Mouse (Mus musculus) heart, embryonic 12.5 days (tissue): ENCODE results near the gene Myf6. TPM values are rescaled to one million over a fixed set of nuclear protein-coding genes. Genes with fewer than 3 reads are reported as not detected.
A peak's percentile ranks its signal among the peaks of the same experiment; 100 is the strongest.

Source experiments
- ATAC-seq: fragments of 200-750 bp; cut with Nextera tagmentation; 2 replicates; pipeline ENCODE4 v1.8.0; 2017; ENCODE audit warnings: moderate TSS enrichment, moderate library complexity; ENCODE audit not compliant: insufficient number of reproducible peaks, low FRiP score
- H3K27ac ChIP-seq: fragments of 300-500 bp; sonication (generic); 2 replicates; pipeline ENCODE4 v1.5.1; 2016; ENCODE audit warnings: mild to moderate bottlenecking, moderate library complexity; ENCODE audit not compliant: poor library complexity, severe bottlenecking
- H3K27me3 ChIP-seq: fragments of 300-500 bp; sonication (generic); replicated peaks from 2 replicates; pipeline ENCODE4 v1.6.1; 2016; ENCODE audit warnings: mild to moderate bottlenecking, moderate library complexity
- H3K36me3 ChIP-seq: fragments of 300-500 bp; sonication (generic); 2 replicates; pipeline ENCODE4 v1.6.1; 2016; ENCODE audit warnings: mild to moderate bottlenecking, moderate library complexity
- H3K4me1 ChIP-seq: fragments of 300-500 bp; sonication (generic); replicated peaks from 2 replicates; pipeline ENCODE4 v1.6.1; 2016; ENCODE audit warnings: mild to moderate bottlenecking
- H3K4me2 ChIP-seq: fragments of 300-500 bp; sonication (generic); 2 replicates; pipeline ENCODE4 v1.6.1; 2016; ENCODE audit warnings: mild to moderate bottlenecking, moderate library complexity
- H3K4me3 ChIP-seq: fragments of 300-500 bp; sonication (generic); 2 replicates; pipeline ENCODE4 v1.5.1; 2016; ENCODE audit warnings: mild to moderate bottlenecking
- H3K9ac ChIP-seq: fragments of 300-500 bp; sonication (generic); 2 replicates; pipeline ENCODE4 v1.6.1; 2016; ENCODE audit warnings: mild to moderate bottlenecking, moderate library complexity
- H3K9me3 ChIP-seq: fragments of 300-500 bp; sonication (generic); replicated peaks from 2 replicates; pipeline ENCODE4 v1.6.1; 2016; ENCODE audit warnings: mild to moderate bottlenecking, moderate library complexity
- WGBS: fragments of 180-500 bp; shearing (Covaris S2); methylation state at CpG from one replicate; pipeline ENCODE4 v1.1.7; 2016; 5-methylcytosine and 5-hydroxymethylcytosine counted together
- polyA plus RNA-seq: library from polyadenylated mRNA; unstranded; fragments of >200 nt; fragmentation: Nextera tagmentation; extraction: Ambion mirVana; gene quantifications from 2 replicates; pipeline ENCODE4 v1.2.1, GENCODE M21; 2016

Gene Myf6
- polyA plus RNA-seq, 1 experiment from 2014 or later: 0.13 TPM

DNA sequence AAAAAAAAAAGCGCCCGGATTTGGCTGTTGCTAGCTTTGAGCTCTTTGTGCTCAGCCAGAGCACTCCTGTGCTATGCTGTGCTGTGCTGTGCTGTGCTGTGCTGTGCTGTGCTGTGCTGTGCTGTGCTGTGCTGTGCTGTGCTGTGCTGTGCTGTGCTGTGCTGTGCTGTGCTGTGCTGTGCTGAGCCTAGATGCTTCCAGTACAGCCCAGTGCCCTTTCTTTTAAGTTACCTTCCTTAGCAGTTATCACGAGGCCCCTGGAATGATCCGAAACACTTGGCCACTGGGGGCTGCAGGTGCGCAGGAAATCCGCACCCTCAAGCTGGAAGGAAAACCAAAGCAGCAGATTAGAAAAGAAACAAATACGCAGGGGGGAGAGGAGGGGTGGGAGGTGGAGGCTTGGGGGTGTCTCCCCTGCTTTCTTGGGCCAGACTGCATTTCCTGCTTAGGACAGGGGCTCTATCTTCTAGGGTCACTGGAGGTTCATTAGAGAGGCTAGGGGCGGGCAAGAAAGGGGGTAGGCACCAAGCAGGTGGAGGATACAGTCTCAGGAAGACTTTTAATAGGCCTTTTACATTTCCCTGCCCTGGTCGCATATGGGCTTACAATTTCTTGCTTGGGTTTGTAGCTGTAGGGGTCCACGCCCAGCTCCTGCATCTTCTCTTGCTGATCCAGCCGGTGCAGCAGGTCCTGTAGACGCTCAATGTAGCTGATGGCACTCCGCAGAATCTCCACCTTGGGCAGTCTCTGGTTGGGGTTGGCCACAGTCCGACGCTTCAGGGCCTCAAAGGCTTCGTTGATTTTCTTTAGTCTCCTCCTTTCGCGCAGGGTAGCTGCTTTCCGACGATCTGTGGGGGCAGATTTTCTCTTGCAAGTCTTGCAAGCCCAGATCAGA is 710 bp downstream of the Myf6 start:
- Histone ChIP-seq H3K9ac (peak overlapping the region; percentile 41), H3K9me3 (no peaks in the 10 kb centered on the region), H3K4me1 (peaks cover 9% of the 10 kb centered on the region; the same call in 1 of the 2 replicates), H3K36me3 (no peaks in the 10 kb centered on the region), H3K27ac (no peak overlapping the region), H3K4me3 (peak overlapping the region; percentile 39), H3K4me2 (peak overlapping the region; percentile 71), H3K27me3 (no peaks in the 10 kb centered on the region)
- 47% methylated on average over 19 of the region's 20 CpGs for WGBS
- ATAC-seq: 0 out of 2 replicates have a peak, but pooled peaks have one; percentile 48

DNA sequence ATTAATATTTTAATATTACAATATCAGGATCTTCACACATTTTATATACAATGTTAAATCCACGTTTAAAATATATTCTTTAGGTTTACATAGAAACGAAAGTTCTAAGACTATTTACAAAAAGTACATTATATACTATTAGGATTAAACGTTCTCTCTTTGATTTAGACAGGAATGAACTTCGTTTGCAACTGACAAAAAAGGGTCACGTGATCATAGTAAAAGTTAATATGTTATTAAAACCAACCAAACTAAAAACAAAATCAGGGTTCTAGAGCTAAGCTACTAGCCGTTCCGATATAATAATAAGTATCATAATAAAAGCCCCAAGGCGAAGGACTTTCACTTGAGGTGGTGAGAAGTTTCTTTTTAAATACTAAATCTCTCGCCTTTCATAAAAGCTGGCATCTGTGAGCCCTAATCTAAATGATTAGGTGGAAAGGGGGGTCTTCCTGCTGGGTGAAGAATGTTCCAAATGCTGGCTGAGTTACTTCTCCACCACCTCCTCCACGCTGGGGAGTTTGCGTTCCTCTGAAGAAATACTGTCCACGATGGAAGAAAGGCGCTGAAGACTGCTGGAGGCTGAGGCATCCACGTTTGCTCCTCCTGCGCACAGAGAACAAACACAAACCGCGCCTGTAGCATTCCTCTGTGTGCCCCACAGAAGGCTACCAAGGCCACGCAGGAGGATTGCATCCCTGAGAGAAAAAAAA is 1.5 kb downstream of the Myf6 start:
- no peaks in the 10 kb centered on the region for H3K9me3 ChIP-seq
- peak overlapping the region; percentile 71 for H3K4me2 ChIP-seq
- peak overlapping the region; percentile 39 for H3K4me3 ChIP-seq
- peak overlapping the region; percentile 41 for H3K9ac ChIP-seq
- H3K36me3 ChIP-seq: no peaks in the 10 kb centered on the region
- no peak for ATAC-seq
- H3K27me3 ChIP-seq: 0 out of 2 replicates have a peak, but pooled peaks cover 3% of the 10 kb centered on the region
- peaks cover 9% of the 10 kb centered on the region; the same call in 1 of the 2 replicates for H3K4me1 ChIP-seq
- no peak overlapping the region for H3K27ac ChIP-seq
- WGBS: 33% methylated on average over 18 of the region's 18 CpGs

DNA sequence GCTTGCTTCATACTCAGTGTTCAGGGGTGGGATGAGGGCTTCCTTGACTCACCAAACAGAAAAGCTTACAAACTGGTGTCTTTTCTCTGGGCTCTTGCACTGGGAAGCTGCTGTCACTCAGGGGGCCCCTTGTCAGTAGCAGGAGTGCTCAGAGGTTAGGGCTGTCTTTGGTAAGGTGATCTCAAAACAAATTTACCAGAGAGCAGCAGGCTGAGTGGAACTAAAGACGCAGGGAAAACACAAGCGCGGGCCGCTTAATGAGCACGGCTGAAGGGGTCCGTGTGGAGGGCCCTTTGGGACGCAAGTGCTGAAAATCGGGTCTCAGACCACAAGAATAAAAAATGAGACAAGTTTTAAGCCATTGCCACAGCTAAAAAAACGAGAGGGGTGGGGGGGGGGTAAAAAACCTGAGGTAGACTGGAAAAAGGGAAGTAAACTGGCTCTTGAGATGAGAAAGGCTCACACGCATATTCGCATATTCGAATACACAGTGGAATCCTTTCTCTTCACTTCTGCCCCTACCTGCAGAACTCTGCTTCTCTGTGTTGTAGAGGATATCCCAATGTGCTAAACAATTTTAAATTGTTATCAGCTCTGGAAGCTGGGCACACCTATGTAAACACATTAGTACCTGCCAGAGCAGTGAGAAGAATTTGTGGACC is 5.8 kb downstream of the Myf6 start:
- 32% methylated on average over 12 of the region's 12 CpGs for WGBS
- H3K27me3 ChIP-seq: 0 out of 2 replicates have a peak, but pooled peaks cover 3% of the 10 kb centered on the region
- no peak overlapping the region for H3K27ac ChIP-seq
- H3K36me3 ChIP-seq: no peaks in the 10 kb centered on the region
- no peak for ATAC-seq
- no peaks in the 10 kb centered on the region for H3K9me3 ChIP-seq
- H3K4me3 ChIP-seq: no peak overlapping the region
- H3K9ac ChIP-seq: no peak overlapping the region
- peaks cover 7% of the 10 kb centered on the region; the same call in 1 of the 2 replicates for H3K4me1 ChIP-seq
- peak overlapping the region; percentile 47 for H3K4me2 ChIP-seq

DNA sequence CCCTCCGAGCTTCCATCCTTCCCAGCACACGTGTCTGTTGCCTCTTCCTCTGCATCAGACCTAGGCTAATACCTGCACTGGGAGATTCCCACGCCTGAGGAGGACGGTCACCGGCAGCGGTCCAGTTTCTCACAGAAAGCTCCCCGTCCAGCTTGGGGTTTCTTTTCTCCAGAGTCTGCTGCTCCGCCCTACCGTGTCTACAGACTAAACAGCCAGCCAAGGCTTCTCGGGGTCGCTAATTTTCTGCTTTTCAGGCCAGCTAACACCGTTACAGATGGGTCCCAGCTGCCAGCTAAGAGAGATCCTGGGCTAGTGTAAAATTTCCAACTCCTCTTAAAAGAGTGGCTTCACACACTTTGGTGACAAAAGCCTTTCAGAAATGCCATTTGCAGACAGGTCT is 7.8 kb downstream of the Myf6 start:
- Histone ChIP-seq H3K36me3 (no peaks in the 10 kb centered on the region), H3K4me1 (no peaks in the 10 kb centered on the region), H3K27me3 (0 out of 2 replicates have a peak, but pooled peaks cover 3% of the 10 kb centered on the region), H3K4me3 (no peak overlapping the region), H3K27ac (no peak overlapping the region), H3K4me2 (no peak overlapping the region), H3K9me3 (no peaks in the 10 kb centered on the region), H3K9ac (no peak overlapping the region)
- no peak for ATAC-seq
- WGBS: 72% methylated on average over 12 of the region's 12 CpGs

DNA sequence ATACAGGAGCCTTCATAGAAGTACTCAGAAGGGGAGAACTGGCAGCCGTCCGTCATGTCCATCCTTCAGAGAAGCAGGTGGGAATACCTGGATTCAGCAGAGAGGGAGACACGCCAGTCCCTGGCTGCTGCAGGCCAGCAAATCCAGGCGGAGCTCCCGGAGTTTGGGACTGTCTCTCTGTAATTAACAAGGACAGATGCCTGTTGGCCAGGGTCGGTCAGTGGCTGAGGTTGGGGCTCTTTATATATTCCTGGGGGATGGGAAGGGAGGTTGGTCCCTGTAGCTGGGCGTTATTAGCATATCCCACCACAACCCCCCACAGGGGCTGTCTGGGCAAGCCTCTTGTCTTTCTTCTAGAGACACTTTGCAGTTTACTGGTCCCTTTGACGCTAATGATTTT is 8.7 kb downstream of the Myf6 start, which contains the start of gene Myf5:
Gene Myf5 (minus strand): TSS at position 265 of the 400 bp plus-strand sequence.
- H3K4me3 ChIP-seq: no peak within 1 kb of the TSS
- 0 out of 2 replicates have a peak, but pooled peaks cover 3% of the 10 kb centered on the region for H3K27me3 ChIP-seq
- 69% methylated on average over 8 of the region's 8 CpGs for WGBS
- no peak within 1 kb of the TSS for H3K27ac ChIP-seq
- ATAC-seq: no peak
- H3K36me3 ChIP-seq: no peaks in the 10 kb centered on the region
- no peak within 1 kb of the TSS for H3K4me2 ChIP-seq
- no peak within 1 kb of the TSS for H3K9ac ChIP-seq
- no peaks in the 10 kb centered on the region for H3K9me3 ChIP-seq
- no peaks in the 10 kb centered on the region for H3K4me1 ChIP-seq

DNA sequence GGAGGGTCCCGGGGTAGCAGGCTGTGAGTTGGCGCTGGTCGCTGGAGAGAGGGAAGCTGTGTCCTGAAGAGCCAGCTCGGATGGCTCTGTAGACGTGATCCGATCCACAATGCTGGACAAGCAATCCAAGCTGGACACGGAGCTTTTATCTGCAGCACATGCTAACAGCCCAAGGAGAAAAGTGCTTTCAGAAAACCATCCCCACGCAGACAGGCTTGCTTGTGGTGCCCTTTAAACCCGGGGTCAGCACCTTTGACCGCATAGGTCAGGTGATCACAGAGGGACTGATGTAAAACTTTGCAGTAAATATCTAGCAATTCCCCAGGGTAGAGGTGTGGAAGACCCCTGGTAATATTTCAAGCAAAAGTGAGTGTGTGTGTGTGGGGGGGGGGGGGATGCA is 10.5 kb downstream of the Myf6 start:
- no peaks in the 10 kb centered on the region for H3K36me3 ChIP-seq
- no peaks in the 10 kb centered on the region for H3K9me3 ChIP-seq
- H3K4me3 ChIP-seq: no peak overlapping the region
- no peak for ATAC-seq
- H3K4me1 ChIP-seq: no peaks in the 10 kb centered on the region
- WGBS: 75% methylated on average over 10 of the region's 10 CpGs
- H3K27ac ChIP-seq: no peak overlapping the region
- no peak overlapping the region for H3K4me2 ChIP-seq
- H3K9ac ChIP-seq: no peak overlapping the region
- 0 out of 2 replicates have a peak, but pooled peaks cover 3% of the 10 kb centered on the region for H3K27me3 ChIP-seq

DNA sequence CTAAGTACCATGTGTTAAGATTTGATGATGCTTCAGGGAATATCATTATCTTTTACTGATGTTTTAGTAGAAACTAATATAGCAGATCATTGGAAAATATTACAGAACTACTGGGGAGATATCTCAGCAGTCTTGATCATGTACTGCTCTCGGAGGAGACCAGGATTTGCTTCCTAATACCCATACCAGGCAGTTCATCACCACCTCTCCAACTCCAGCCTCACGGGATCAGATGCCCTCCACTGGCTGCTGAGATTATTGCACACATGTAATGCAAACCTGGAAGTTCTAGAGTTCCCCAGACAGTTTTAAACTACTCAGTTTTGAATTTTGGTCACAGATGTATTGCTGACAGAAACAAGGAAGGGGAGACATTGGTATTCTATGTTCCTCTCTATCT is 21.0 kb downstream of the Myf6 start:
- ATAC-seq: no peak
- no peak overlapping the region for H3K27ac ChIP-seq
- H3K4me3 ChIP-seq: no peak overlapping the region
- H3K36me3 ChIP-seq: no peaks in the 10 kb centered on the region
- no peak overlapping the region for H3K9ac ChIP-seq
- H3K4me1 ChIP-seq: no peaks in the 10 kb centered on the region
- 51% methylated on average over 2 of the region's 2 CpGs for WGBS
- no peaks in the 10 kb centered on the region for H3K9me3 ChIP-seq
- H3K27me3 ChIP-seq: no peaks in the 10 kb centered on the region
- no peak overlapping the region for H3K4me2 ChIP-seq

DNA sequence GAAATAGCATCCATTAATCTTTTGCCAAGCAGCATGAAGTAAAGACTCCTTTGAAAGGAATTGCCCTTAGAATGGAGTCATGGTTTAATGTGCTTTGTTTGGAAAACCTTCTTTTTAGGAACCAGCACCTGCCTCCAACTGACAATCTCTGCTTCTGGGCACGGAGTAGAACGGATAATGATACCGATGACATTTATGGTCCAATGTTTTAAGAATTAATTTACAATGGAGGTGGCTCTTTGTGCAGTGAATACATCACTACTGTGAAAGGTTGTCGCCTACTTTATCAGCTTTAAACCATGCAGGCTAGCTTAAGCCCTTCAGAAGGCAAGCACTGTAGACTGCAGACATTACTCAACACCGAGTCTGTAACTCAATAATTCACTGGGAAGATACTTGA is 22.8 kb downstream of the Myf6 start:
- Histone ChIP-seq H3K9me3 (no peaks in the 10 kb centered on the region), H3K4me3 (no peak overlapping the region), H3K27ac (no peak overlapping the region), H3K4me1 (no peaks in the 10 kb centered on the region), H3K27me3 (no peaks in the 10 kb centered on the region), H3K36me3 (no peaks in the 10 kb centered on the region), H3K9ac (no peak overlapping the region), H3K4me2 (no peak overlapping the region)
- ATAC-seq: no peak
- 82% methylated on average over 5 of the region's 5 CpGs for WGBS

DNA sequence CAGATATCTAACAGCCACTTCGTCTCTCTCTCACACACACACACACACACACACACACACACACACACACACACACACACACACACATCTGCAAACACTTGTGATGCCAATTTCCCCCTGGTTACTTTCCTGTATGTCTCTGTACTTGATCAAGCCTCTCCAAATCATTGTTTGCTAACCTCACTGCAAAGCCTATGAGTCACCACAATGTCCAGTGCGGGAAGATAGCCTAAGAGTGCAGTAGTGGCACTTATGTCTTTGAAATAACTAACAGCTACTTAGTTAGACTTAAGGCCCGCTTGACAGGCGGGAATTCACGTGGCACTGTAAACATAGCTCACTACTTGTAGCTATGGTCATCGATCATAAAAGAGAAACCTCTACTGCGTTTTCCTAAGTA is 26.7 kb downstream of the Myf6 start:
- no peaks in the 10 kb centered on the region for H3K9me3 ChIP-seq
- H3K4me3 ChIP-seq: no peak overlapping the region
- H3K4me1 ChIP-seq: no peaks in the 10 kb centered on the region
- H3K36me3 ChIP-seq: no peaks in the 10 kb centered on the region
- H3K9ac ChIP-seq: no peak overlapping the region
- ATAC-seq: no peak
- H3K27ac ChIP-seq: no peak overlapping the region
- no peaks in the 10 kb centered on the region for H3K27me3 ChIP-seq
- no peak overlapping the region for H3K4me2 ChIP-seq
- 54% methylated on average over 7 of the region's 7 CpGs for WGBS

DNA sequence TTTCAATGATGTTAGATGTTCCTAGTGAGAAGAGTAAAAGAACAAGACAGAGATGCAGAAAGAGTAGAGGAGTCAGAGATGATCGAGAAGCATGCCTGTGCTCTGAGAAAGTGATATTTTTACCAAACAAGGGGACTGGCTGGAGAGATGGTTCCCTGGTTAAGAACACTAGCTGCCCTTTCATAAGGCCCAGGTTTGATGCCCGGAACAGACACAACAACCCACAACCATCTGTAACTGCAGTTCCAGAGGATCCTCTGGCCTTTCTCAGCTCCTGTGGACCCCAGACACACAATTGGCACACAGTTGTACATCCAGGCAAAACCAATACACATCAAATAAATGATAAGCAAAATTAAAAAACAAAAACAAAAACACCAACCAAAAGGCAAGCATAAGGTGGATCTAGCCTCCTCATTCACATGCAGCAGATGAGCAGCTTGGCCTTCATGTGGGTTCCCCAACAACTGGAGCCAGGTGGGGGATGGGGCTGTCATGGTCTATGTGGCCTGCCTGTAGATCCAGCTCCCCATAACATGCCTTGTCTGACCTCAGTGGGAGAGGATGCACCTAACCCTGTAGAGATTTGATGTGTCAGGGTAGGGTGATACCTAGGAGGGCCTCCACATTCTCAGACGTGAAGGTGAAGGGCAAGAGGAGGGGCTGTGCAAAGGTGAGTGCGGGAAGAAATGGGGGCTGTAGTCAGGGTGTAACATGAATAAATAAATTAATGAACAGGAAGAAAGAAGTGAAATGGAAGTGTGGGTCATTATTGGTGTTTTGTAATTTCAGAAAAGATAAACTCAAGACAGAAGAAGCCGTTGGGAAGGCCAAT is 44.8 kb downstream of the Myf6 start:
- 67% methylated on average over 5 of the region's 5 CpGs for WGBS
- Histone ChIP-seq H3K27ac (no peak overlapping the region), H3K4me1 (no peaks in the 10 kb centered on the region), H3K4me2 (no peak overlapping the region), H3K9me3 (no peaks in the 10 kb centered on the region), H3K27me3 (no peaks in the 10 kb centered on the region), H3K36me3 (no peaks in the 10 kb centered on the region), H3K4me3 (no peak overlapping the region), H3K9ac (no peak overlapping the region)
- ATAC-seq: no peak
